Mouse (Mus musculus) left cerebral cortex, adult 2 months (tissue): Measurements from ENCODE around the gene Slc7a5. TPM values are rescaled to one million over a fixed set of nuclear protein-coding genes. Genes with fewer than 3 reads are reported as not detected.

Experiments
- DNase-seq, 2 experiments: peaks; one replicate each; pipeline ENCODE4 v3.0.0; 2021 to 2022; ENCODE audit warnings: low spot score in 2 of 2, mixed read lengths in 1 of 2; ENCODE audit errors: extremely low spot score in 1 of 2
- H3K27ac ChIP-seq: fragments of 200-600 bp; 2 replicates; pipeline ENCODE4 v1.8.1; 2022
- H3K4me3 ChIP-seq: fragments of 200-600 bp; 2 replicates; pipeline ENCODE4 v1.8.1; 2022
- CTCF ChIP-seq: fragments of 200-600 bp; IDR thresholded peaks from 2 replicates; pipeline ENCODE4 v1.8.1; 2022; ENCODE audit warnings: antibody characterized with exemption, mild to moderate bottlenecking, moderate library complexity
- intact Hi-C: fragments of 180-260 bp; cut with DNase I; formaldehyde crosslinking; loops from one replicate; pipeline ENCODE4 v1.15.1; 2025
- total RNA-seq, 2 experiments: library from RNA; stranded (reverse); gene quantifications; 2 replicates each; pipeline ENCODE4 v1.2.3; 2021

Gene Slc7a5
- total RNA-seq, 2 experiments from 2014 or later, result 61.5 to 63.2 TPM

DNA sequence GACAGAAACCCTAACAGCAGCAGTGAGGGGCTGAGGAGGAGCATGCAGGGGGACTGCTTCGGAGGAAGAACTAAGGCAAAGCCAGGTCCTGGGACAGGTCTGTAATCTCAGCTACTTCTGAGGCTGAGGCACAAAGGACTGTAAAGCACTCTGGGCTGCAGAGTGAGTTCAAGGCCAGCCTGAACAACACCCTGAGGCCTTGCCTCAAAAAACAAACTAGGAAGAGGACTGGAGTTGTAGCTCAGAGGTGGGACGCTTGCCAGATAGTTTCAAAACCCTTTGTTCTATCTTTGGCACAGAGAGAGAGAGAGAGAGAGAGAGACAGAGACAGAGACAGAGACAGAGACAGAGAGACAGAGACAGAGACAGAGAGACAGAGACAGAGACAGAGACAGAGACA lies 53.9 kb downstream of the Slc7a5 start:
- no peak for TF ChIP-seq CTCF
- no peak overlapping the region for H3K27ac ChIP-seq
- no peak overlapping the region for H3K4me3 ChIP-seq
- no peak for DNase-seq
- intact Hi-C loops, result no loop called here

DNA sequence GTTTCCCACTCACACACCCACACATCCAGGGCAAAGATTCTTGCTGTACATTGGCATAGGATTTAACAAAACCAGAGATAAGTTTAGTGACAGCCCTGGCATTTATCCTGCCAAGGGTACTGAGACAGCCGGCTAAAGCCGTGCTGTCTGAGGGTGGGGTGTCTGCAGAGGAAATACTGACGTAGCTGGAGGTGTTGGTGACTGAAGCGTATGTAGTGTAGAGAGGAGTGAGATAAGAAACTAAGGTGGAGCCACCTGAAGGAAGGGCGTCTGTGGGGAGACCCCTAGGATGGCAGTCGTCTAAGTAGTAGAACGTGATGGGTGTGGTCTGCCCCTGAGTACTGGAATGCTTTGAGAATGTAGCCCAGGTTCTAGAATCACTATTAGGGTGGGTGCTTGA lies 55.0 kb downstream of the Slc7a5 start:
- no peak for DNase-seq
- intact Hi-C loops, result no loop called here
- H3K27ac ChIP-seq, result no peak overlapping the region
- no peak for TF ChIP-seq CTCF
- no peak overlapping the region for H3K4me3 ChIP-seq

GRCm38 (mm10) chr8:121851716-121852115 lies 55.8 kb downstream of the Slc7a5 start:
- no peak for TF ChIP-seq CTCF
- Histone ChIP-seq H3K4me3 (no peak overlapping the region), H3K27ac (no peak overlapping the region; the same call in 1 of the 2 replicates)
- no peak for DNase-seq
- intact Hi-C loops, result loop anchor here (1.0 to 2.0 kb wide), 2 partner anchors 58 to 81 kb away; no protein-coding TSS in a partner anchor

DNA sequence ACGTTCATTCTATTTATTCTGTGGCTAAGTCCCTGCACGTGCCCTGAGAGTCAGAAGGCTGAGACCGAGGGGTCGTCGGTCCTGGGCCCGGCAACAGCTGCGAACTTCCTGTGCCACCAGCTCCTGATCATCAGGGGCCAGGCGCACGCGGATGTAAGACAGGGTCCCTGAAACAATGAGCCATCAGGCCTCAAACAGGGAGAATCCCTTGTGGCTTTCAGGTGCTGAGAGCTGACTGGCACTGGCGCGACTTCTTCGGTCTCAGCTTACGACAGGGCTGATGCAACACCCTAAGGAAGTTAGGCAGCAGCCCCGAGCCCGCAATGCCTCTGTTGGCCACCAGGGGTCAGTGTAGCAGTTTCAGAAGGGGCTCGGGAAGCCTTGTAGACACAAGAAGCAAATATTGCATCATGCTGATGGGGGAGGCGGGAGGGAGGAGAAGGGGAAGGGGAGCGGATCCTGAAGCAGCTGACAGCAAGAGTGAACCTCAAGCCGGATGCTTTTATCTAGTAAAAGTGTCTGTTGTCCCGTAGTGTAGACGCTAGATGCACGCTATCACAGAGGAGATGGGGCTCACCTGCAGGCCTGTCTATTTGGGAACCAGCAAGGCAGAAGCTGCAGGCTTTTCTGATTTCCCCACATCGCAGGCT lies 56.5 kb downstream of the Slc7a5 start:
- peak; percentile 94 to 99 for DNase-seq
- intact Hi-C loops, result loop anchor here (1.0 to 2.0 kb wide), 3 partner anchors 58 to 82 kb away; no protein-coding TSS in a partner anchor
- H3K4me3 ChIP-seq, result peak overlapping the region; percentile 33; the same call in 1 of the 2 replicates
- peak overlapping the region; percentile 53 for H3K27ac ChIP-seq
- no peak; the same call in none of the 2 replicates for TF ChIP-seq CTCF

DNA sequence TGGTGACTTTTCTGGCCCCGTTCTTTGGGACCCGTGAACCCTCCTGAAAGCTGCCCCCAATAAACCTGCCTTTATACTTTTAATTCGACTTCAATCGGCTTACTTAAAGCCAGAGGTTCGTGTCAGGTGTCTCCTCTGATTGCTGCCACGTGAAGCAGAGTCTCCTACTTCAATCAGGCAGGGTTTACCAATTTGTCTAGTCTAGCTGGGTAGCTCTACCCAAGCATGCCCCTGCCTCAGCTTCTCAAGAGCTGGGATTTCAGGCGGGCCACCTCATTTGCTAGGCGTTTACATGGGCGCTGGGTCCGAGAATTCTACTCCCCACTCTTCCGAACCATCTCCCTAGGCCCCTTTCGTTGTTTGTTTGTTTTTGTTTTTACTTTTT lies 57.1 kb downstream of the Slc7a5 start:
- TF ChIP-seq CTCF, result no peak
- no peak for DNase-seq
- no peak overlapping the region for H3K4me3 ChIP-seq
- intact Hi-C loops, result loop anchor here (1.0 to 2.0 kb wide), 2 partner anchors 75 to 82 kb away; no protein-coding TSS in a partner anchor
- peak overlapping the region; percentile 51; the same call in 1 of the 2 replicates for H3K27ac ChIP-seq

DNA sequence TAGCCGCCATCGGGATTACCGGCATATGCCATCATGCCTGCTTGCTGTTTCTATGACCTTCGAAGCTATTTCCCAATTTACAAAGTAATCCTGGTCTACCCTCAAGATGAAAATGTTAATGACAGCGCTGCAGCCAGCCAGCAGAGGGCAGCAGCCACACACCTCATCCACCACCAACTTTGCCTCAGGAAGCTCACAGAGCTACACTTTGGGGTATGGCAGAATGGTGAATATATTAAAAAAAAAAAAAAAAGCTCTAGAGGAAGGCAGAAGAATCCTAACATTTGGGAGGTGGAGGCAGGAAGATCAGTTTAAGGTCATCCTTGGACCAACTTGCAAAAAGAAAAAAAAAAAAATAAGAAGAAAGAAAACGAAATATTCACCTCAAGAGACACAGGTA lies 57.5 kb downstream of the Slc7a5 start:
- H3K4me3 ChIP-seq, result no peak overlapping the region
- no peak overlapping the region for H3K27ac ChIP-seq
- intact Hi-C loops, result loop anchor here (1.0 to 2.0 kb wide), 2 partner anchors 75 to 83 kb away; no protein-coding TSS in a partner anchor
- peak; percentile 89 for TF ChIP-seq CTCF
- peak; percentile 70 to 78 for DNase-seq

DNA sequence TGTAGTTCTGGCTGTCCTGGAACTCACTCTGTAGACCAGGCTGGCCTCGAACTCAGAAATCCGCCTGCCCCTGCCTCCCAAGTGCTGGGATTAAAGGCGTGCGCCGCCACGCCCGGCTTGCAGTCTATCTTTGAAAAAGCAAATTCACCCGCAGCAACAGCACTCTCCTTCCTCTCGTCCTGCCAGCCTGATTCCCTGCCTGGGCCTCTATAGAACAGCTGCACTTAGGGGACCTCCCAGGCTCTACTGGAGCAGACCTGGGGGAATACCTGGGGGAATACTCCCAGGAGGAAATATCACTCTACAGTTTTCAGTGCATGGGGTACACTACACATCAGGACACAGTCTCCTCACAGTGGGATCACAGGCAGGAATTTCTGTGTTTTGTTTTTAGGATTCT lies 58.2 kb downstream of the Slc7a5 start:
- TF ChIP-seq CTCF, result no peak
- H3K27ac ChIP-seq, result no peak overlapping the region
- H3K4me3 ChIP-seq, result no peak overlapping the region
- intact Hi-C loops, result loop anchor here (10.0 kb wide), 1 partner anchor 415 kb away; no protein-coding TSS in a partner anchor
- no peak for DNase-seq

- DNase-seq, result no peak
- intact Hi-C loops, result loop anchor here (10.0 kb wide), 1 partner anchor 416 kb away; no protein-coding TSS in a partner anchor
- TF ChIP-seq CTCF, result no peak
These were observed 59.0 kb downstream of the Slc7a5 start for GRCm38 (mm10) chr8:121848495-121848894.

DNA sequence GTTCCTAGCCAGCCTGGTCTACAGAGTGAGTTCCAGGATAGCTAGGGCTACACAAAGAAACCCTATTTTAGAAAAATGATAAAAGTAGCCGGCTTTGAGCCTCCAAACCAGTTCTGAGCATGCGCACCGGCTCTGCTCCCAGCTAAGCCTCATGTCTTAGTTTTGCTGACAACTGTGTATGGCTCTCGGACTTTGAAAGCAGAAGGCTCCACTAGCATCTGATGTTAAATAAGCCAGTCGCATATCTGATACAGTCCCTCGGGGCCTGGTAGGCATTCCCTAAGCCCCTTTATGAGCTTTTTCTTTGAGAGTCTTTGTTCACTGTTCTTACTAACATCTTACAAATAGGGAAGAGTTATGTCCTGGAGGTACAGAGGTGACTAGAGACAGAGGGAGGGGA lies 59.5 kb downstream of the Slc7a5 start:
- intact Hi-C loops, result loop anchor here (10.0 kb wide), 1 partner anchor 417 kb away; no protein-coding TSS in a partner anchor
- DNase-seq, result no peak
- H3K4me3 ChIP-seq, result no peak overlapping the region
- H3K27ac ChIP-seq, result no peak overlapping the region
- TF ChIP-seq CTCF, result no peak

More at GRCm38 (mm10) chr8:121848495-121848894, 59.0 kb downstream of the Slc7a5 start:
- H3K27ac ChIP-seq, result no peak overlapping the region
- no peak overlapping the region for H3K4me3 ChIP-seq

DNA sequence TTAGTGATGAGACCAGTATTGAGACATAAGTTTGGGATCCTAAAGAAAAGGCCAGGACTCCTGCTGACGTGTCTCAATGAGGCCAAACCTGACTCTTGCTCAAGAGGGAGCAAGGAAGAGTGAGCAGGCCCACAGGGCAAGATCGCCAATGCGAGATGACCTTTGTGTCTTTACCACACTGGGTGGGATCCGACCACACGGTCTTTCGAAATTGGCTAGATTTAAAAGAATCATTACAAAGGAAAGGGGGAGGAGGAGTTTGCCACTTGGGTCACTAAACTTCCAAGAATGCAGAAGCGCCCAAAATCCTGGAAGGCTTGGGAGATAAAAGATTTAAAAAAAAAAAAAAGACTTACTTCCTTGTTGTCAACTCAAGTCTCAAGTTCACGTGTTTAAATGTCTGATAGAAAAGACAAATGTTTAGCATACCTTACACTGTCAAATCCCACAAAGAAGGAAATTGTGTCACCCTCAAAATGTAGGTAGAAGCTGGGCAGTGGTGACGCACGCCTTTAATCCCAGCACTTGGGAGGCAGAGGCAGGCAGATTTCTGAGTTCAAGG lies 60.2 kb downstream of the Slc7a5 start:
- intact Hi-C loops, result loop anchor here (10.0 kb wide), 1 partner anchor 417 kb away; no protein-coding TSS in a partner anchor
- no peak overlapping the region for H3K4me3 ChIP-seq
- no peak for DNase-seq
- TF ChIP-seq CTCF, result no peak
- H3K27ac ChIP-seq, result no peak overlapping the region

GRCm38 (mm10) chr8:121846815-121847214 lies 60.7 kb downstream of the Slc7a5 start:
- H3K4me3 ChIP-seq, result no peak overlapping the region
- intact Hi-C loops, result loop anchor here (10.0 kb wide), 1 partner anchor 418 kb away; no protein-coding TSS in a partner anchor
- H3K27ac ChIP-seq, result no peak overlapping the region
- no peak for DNase-seq
- no peak for TF ChIP-seq CTCF

GRCm38 (mm10) chr8:121844765-121845164 lies 62.7 kb downstream of the Slc7a5 start:
- intact Hi-C loops, result loop anchor here (10.0 kb wide), 1 partner anchor 420 kb away; no protein-coding TSS in a partner anchor

More at GRCm38 (mm10) chr8:121844765-121845164, 62.7 kb downstream of the Slc7a5 start:
- Histone ChIP-seq H3K4me3 (no peak overlapping the region), H3K27ac (no peak overlapping the region)
- TF ChIP-seq CTCF, result no peak
- DNase-seq, result no peak
